Mouse (Mus musculus): Measurements from ENCODE around the gene Calml4. TPM values are rescaled to one million over a fixed set of nuclear protein-coding genes. Genes with fewer than 3 reads are reported as not detected.

Calml4 gene
- total and polyA plus RNA-seq, 3 experiments = 0.62 to 4.6 TPM; not detected in 1

GRCm38 (mm10) chr9:62829877-62830276, 28.0 kb upstream of the Calml4 start:
- no peaks in the 10 kb centered on the region for H3K9me3 ChIP-seq (replicated peaks; ENCODE audit: insufficient read depth, low read length)
- TF ChIP-seq GATA1 (IDR thresholded peaks at IDR 0.05; ENCODE audit: low read depth, low read length) (no peak), NELFE (IDR thresholded peaks at IDR 0.05; ENCODE audit: low read depth, low read length) (no peak), BHLHE40 (IDR thresholded peaks at IDR 0.05; ENCODE audit: borderline replicate concordance, low read depth, low read length) (no peak), ZMIZ1 (IDR thresholded peaks at IDR 0.05; ENCODE audit: low read depth, low read length) (no peak), MAX (IDR thresholded peaks at IDR 0.05; ENCODE audit: low read length) (no peak), MXI1 (IDR thresholded peaks at IDR 0.05; ENCODE audit: low read depth, low read length) (no peak), HCFC1 (IDR thresholded peaks at IDR 0.05; ENCODE audit: low read depth, low read length) (no peak), ETS1 (IDR thresholded peaks at IDR 0.05; ENCODE audit: low read depth, low read length) (no peak), CHD2 (IDR thresholded peaks at IDR 0.05; ENCODE audit: low read length) (no peak), KAT2A (conservative IDR thresholded peaks at IDR 0.05; ENCODE audit: low read depth, low read length) (no peak), SMC3 (IDR thresholded peaks at IDR 0.05; ENCODE audit: low read depth, low read length) (no peak), POLR2AphosphoS5 (IDR thresholded peaks at IDR 0.05; ENCODE audit: borderline replicate concordance, low read depth, low read length) (no peak), E2F4 (IDR thresholded peaks at IDR 0.05; ENCODE audit: borderline replicate concordance, low read depth, low read length) (no peak), ZKSCAN1 (IDR thresholded peaks at IDR 0.05; ENCODE audit: low read depth, low read length) (no peak), CTCF (IDR thresholded peaks at IDR 0.05 in 2 of 3, conservative IDR thresholded peaks at IDR 0.05 in 1 of 3; ENCODE audit: control insufficient read depth in 1 of 3, insufficient read depth in 1 of 3, low read depth in 2 of 3, low read length in 3 of 3, poor library complexity in 1 of 3, severe bottlenecking in 1 of 3) (no peak), MYC (IDR thresholded peaks at IDR 0.05; ENCODE audit: low read depth, low read length) (no peak), GABPA (IDR thresholded peaks at IDR 0.05; ENCODE audit: low read depth, low read length) (no peak)
- H3K79me2 ChIP-seq (ENCODE audit: control insufficient read depth, insufficient read depth, low read length, poor library complexity) = no peaks in the 10 kb centered on the region; the same call in 1 of the 2 replicates
- H3K27ac ChIP-seq (ENCODE audit: control insufficient read depth, low read depth, low read length) = no peak overlapping the region
- H3K4me3 ChIP-seq (ENCODE audit: control insufficient read depth in 1 of 2, insufficient read depth in 1 of 2, low read depth in 2 of 2, low read length in 2 of 2) = no peak overlapping the region
- H3K27me3 ChIP-seq (ENCODE audit: control insufficient read depth in 1 of 2, insufficient read depth in 2 of 2, low read length in 2 of 2) = 0 out of 4 replicates have a peak, but pooled peaks cover 2 to 3% of the 10 kb centered on the region in 2 experiments
- H3K4me1 ChIP-seq (ENCODE audit: control insufficient read depth in 1 of 2, insufficient read depth in 2 of 2, low read length in 2 of 2) = peaks cover 8 to 21% of the 10 kb centered on the region in 2 experiments
- no peak overlapping the region for H3K9ac ChIP-seq (ENCODE audit: control insufficient read depth, low read depth, low read length, poor library complexity, severe bottlenecking)
- DNase-seq (ENCODE audit: low read depth, low spot score) = no peak
- peaks cover 0 to 14% of the 10 kb centered on the region in 2 experiments; a peak in 2 of 4 replicates for H3K36me3 ChIP-seq (ENCODE audit: control insufficient read depth in 1 of 2, insufficient read depth in 2 of 2, low read length in 2 of 2)

DNA sequence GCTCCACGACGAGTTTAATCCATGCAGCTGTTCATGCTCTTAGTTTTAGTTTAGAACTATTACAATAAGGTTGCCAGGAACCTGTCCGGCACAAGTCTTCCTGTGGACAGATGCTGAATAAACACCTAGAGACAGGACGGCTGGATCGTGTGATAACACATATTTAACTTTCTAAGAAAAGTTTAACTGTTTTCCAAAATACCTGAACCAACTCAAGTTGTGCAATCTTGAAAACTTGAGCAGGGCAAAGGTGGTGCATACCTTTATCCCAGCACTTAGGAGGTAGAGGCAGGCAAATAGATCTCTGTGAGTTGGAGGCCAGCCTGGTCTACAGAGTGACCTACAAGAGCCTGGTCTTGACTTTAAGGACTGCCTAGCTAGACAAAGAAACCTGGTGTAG, 23.0 kb upstream of the Calml4 start:
- Histone ChIP-seq H3K36me3 (ENCODE audit: control insufficient read depth in 1 of 2, insufficient read depth in 2 of 2, low read length in 2 of 2) (peaks cover 0 to 8% of the 10 kb centered on the region in 2 experiments; a peak in 2 of 4 replicates), H3K79me2 (ENCODE audit: control insufficient read depth, insufficient read depth, low read length, poor library complexity) (peaks cover 9% of the 10 kb centered on the region), H3K27ac (ENCODE audit: control insufficient read depth, low read depth, low read length) (no peak overlapping the region), H3K4me3 (ENCODE audit: control insufficient read depth in 1 of 2, insufficient read depth in 1 of 2, low read depth in 2 of 2, low read length in 2 of 2) (no peak overlapping the region), H3K9me3 (replicated peaks; ENCODE audit: insufficient read depth, low read length) (no peaks in the 10 kb centered on the region), H3K27me3 (ENCODE audit: control insufficient read depth in 1 of 2, insufficient read depth in 2 of 2, low read length in 2 of 2) (0 out of 4 replicates have a peak, but pooled peaks cover 2 to 3% of the 10 kb centered on the region in 2 experiments), H3K9ac (ENCODE audit: control insufficient read depth, low read depth, low read length, poor library complexity, severe bottlenecking) (no peak overlapping the region), H3K4me1 (ENCODE audit: control insufficient read depth in 1 of 2, insufficient read depth in 2 of 2, low read length in 2 of 2) (peaks cover 3 to 22% of the 10 kb centered on the region in 2 experiments)
- TF ChIP-seq TBP (IDR thresholded peaks at IDR 0.05; ENCODE audit: low read depth, low read length) = no peak
- TF ChIP-seq USF1 (IDR thresholded peaks at IDR 0.05; ENCODE audit: low read depth, low read length) = no peak
- no peak for TF ChIP-seq CHD1 (IDR thresholded peaks at IDR 0.05; ENCODE audit: low read depth, low read length)
- no peak for TF ChIP-seq USF2 (IDR thresholded peaks at IDR 0.05; ENCODE audit: borderline replicate concordance in 1 of 2, insufficient read depth in 1 of 2, low read depth in 1 of 2, low read length in 2 of 2)
- no peak for TF ChIP-seq RCOR1 (IDR thresholded peaks at IDR 0.05; ENCODE audit: low read depth, low read length)
- TF ChIP-seq ZC3H11A (IDR thresholded peaks at IDR 0.05; ENCODE audit: low read depth, low read length) = no peak
- TF ChIP-seq MAFK (IDR thresholded peaks at IDR 0.05; ENCODE audit: borderline replicate concordance, low read depth, low read length) = no peak
- DNase-seq (ENCODE audit: low read depth, low spot score) = no peak

Measured in MEL (cell line).